Mouse (Mus musculus) bone marrow, adult 2 months (tissue): ENCODE results near the gene Cuta.

ENCODE experiments used
- CTCF ChIP-seq: fragments of 200-500 bp; IDR thresholded peaks from 2 replicates; pipeline ENCODE4 v1.5.1; 2011; ENCODE audit warnings: low read length, control low read depth; ENCODE audit not compliant: control insufficient read depth, insufficient read depth
- POLR2A ChIP-seq: fragments of 200-500 bp; IDR thresholded peaks from 2 replicates; pipeline ENCODE4 v1.6.1; 2011; ENCODE audit warnings: low read depth, mild to moderate bottlenecking, control low read depth, low read length, borderline replicate concordance; ENCODE audit not compliant: control insufficient read depth

GRCm38 (mm10) chr17:26975415-26975814, 36.0 kb upstream of the Cuta start:
- no peak for TF ChIP-seq CTCF
- TF ChIP-seq POLR2A, result no peak
